Mouse (Mus musculus) spleen, adult 2 months (tissue): ENCODE data around the gene Btf3.

Experiments
- CTCF ChIP-seq: fragments of 200-500 bp; IDR thresholded peaks from 2 replicates; pipeline ENCODE4 v1.5.1; 2011; ENCODE audit warnings: mild to moderate bottlenecking, inconsistent platforms; ENCODE audit not compliant: insufficient read depth, insufficient read length, insufficient replicate concordance; ENCODE audit errors: extremely low read depth
- POLR2A ChIP-seq: fragments of 200-500 bp; IDR thresholded peaks from 2 replicates; pipeline ENCODE4 v1.6.1; 2011; ENCODE audit warnings: low read depth, low read length, inconsistent platforms

DNA sequence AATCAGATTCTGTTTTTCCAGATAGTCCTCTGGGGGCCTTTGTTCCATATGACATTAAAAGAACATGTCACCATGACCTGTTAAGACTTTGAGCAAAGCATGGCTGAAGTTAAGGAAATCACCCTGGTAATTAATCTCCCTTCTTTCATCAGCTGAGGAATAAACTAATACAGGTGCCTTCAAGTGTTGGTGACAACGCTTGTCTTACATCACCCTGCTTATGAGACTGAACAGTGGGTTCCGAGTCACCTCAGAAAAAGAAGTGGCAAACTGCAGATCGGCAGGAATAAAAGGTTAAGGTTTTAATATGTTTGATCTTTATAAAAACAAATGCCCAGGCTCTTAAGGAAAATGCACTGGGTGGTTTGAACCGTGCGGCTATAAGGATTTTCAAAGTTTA is 37.1 kb downstream of the Btf3 start, which contains the start of gene Gm21976:
- TF ChIP-seq POLR2A (no peak), CTCF (no peak)
